Mouse (Mus musculus): ENCODE measurements around the gene Pnpla7.

Gene Pnpla7

DNA sequence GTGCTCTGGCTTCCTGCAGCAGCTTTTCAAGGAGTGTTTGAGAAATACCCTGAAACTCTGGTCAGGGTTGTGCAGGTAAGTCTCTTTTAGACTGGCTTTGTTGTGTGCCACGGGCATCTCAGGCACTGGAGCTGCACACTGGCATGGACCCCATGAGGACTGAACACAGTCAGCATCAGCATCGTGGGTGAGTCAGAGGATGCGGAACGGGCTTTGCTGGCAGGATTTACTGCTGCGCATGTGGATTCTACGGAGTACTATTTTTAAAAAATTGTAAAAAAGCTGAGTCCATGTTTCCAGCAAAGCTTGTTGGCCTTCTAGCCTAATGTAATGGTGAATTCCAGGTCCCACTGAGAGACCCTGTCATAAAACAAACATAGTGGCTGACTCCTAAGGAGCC lies 19.5 kb downstream of the Pnpla7 start:
- DNase-seq = no peak

DNA sequence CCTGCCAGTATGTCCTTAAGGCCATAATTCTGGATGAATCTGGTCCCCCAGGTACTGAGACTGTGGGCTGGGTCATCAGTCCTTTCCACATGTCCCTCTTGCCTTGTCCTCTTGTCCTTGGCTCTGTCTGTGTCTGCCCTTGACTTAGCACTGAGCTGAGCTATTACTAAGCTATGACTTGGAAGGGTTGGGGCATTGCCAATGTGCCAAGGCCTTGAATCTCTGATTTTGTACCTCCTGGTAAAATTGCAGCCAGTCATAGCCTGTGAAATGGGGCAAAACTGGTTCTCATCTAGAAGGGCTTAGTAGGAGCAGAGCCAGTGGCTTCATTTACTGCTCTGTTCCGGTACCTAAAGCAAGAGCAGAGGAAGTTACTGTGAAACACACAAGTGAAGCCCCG lies 20.6 kb downstream of the Pnpla7 start:
- peak; percentile 9 for DNase-seq

DNA sequence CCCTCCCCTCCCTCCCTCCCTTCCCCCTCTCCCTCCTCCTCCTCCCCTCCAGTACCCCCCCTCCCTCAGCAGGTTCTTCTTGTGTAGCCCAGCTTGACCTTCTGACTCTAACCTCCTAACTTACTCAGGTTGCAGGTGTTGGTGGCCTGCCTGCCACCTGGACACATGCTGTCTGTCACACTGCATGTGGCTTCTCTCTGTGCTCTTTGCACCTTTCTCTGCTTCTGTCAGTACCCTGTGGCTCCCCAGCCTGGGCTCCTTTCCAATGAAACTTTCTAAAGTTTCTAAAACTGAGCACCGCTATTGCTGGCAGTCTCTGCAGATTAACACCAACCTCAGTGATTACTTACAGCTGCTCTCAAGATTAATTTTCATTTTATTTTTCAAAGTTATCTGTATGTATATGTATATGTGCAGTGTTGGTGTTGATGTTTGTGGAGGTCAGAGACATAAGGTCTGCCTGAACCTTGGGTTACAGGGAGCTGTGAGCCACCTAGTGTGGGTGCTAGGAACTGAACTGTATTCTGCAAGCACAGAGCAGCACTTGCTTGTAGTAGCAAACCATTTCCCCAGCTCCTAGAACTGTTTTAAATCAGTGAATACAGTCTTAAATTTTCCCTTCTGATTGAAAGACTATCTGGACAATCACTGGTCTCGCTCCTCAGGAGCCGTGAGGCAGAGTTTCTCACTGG lies 24.9 kb downstream of the Pnpla7 start:
- DNase-seq = peak; percentile 52

DNA sequence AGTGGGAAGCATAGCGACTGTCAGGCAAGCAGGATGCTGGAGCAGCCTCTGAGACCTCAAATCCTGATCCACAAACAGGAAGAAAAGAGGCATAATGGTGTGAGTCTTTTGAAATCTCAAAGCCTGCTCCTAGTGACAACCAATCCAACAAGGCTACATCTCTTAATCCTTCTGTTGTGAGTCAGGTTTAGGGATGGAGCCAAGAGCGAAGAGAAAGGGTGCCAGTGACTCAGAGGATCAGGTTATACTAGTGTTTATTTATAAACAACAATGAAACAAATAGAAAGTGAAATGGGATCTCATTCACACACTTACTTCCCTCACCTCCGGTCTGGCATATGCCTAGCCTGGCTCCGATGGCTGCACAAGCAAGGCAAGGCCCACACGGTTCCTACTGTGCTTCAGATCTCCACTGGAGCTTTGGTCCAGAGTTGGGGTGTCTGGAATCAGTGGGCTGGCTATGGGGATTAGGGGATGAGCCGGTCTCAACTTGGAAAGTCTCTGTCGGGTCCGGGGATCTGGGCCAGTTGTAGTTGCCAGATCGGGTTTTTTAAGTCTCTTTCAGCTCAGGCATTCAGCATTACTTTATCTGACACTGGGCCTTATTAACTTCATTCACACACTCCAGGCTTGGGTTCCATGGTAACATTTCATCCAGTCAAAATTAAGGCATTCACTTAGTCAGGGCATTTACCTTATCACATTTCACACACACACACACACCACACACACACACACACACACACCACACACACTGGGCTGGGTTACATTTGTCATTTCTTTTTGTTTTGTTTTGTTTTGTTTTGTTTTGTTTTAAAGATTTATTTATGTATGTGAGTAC lies 28.3 kb downstream of the Pnpla7 start:
- DNase-seq = no peak

DNA sequence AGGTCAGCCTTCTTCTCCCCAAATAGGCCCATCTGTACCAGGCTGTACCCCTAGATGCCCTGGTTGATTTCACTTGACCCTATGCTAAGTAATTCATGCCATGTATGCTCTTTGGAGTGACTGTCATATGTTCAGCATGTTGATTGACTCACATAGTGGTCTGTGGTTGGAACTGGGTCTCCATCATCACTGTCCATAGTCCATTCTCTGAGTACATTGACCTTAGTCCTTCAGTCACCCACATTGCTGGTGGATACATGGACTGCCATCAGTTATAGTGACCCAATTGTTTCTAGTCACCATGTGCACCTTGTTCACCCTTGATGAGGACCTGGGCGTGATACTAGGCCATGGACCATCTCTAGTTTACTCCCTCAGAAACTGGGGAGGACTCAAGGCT lies 30.9 kb downstream of the Pnpla7 start:
- DNase-seq = no peak

DNA sequence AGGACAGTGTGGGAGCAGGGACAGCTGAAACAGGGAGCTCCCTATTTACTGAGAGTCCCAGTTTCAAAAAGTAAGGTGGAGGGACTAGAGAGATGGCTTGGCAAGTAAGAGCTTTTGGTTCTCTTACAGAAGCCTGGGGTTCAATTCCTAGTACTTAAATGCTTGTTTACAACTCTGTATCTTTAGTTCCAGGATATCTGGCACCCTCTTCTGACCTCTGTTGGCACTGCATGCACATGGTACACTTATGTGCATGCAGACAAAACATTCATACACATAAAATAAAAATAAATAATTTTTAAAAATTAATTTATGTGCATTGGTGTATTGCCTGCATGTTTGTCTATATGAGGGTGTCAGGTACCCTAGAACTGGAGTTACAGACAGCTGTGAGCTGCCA lies 32.4 kb downstream of the Pnpla7 start:
- DNase-seq = peak; percentile 9

DNA sequence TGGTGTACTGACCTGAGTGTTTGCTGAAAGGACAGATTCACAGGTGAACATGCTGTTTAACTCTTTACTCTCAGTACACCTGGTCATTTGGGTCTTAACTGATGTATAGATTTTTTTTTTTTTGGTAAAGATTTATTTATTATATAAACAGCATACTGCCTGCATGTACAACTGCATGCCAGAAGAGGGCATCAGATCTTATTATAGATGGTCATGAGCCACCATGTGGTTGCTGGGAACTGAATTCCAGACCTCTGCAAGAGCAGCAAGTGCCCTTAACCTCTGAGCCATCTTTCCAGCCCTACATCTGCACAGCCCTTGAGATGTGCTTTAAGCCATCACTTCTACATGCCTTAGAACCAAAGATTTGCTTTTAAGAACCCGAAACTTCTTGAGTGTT lies 46.8 kb downstream of the Pnpla7 start:
- DNase-seq = no peak

DNA sequence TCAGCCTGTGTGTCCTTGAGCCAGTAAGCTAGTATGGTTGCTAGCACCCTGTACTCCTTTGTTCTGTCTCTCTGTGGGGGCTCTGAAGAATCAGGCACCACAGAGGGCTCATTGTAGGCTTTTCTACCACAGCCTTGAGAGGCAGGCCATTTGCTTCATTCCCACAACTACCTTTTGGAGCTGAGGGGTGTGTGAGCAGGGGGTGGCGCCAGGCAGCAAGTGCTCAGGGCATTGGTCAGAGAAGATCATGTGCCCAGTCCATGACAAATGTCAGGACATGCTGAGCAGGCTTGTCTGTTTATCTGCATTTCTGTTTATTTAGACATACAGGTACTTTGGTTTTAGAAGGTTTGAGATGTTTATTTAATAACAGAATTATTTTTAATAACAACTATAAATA lies 49.3 kb downstream of the Pnpla7 start:
- DNase-seq = no peak

DNA sequence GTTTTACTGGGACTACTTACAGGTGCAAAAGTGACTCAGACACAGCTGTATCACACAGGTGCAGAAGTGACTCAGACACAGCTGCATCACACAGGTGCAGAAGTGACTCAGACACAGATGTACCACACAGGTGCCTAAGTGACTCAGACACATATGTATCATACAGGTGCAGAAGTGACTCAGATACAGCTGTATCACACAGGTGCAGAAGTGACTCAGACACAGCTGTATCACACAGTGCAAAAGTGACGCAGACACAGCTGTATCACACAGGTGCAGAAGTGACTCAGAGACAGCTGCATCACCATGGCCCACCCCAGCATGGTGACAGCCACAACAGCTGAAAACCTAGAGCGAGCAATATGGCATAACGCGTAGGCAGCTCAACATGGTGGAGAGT lies 59.2 kb downstream of the Pnpla7 start:
- DNase-seq = no peak

DNA sequence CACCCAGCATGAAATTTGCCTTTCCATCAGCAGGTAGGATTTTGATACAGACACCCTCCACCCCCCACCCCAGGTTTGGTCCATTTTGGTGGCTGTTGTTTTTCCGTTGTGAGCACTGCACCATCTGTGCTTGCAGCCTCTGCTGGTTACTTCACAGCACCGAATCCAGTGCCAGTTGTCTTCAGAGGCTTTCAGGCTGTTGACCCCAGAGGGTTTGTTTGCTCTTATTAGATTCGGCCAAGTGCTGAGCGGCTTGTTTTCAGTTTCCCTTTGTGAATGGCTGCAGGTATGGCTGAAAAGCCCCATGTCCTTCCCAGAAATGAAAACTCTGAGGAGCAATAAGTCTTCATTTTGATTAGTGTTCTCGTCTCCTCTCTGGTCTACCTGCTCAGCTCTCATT lies 64.3 kb downstream of the Pnpla7 start:
- no peak for DNase-seq

DNA sequence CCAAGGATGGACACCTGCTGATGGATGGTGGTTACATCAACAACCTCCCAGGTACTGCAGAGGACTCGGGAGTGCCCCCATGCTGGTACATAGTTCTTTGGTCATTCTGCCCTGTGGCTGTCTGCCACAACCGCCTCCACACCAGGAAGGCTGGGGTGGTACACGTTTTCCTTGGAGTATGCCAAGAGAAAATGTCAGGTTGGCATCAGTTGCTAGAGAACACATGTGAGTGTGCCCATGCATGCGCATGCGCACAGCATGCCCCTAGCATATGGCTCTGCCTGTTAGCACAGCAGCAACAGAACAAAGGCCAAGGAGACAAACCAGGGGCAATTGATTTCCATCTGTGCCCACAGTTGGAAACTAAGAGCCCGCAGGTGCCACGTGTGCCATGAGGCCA lies 75.1 kb downstream of the Pnpla7 start:
- no peak for DNase-seq

DNA sequence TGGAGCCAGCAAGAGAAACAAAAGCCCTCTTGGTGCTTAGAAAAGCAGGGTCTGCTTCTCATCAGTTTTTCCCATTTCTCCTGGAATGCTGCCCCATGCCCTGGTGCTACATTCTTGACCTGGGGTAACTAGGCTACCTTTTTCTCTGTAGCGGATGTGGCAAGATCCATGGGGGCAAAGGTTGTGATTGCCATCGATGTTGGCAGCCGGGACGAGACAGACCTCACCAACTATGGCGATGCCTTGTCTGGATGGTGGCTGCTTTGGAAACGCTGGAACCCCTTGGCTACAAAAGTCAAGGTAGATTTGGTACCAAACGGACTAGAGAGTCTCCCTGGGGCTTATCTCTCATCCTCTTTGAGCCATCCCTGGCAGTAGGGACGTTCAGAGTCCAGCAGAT lies 75.6 kb downstream of the Pnpla7 start:
- no peak for DNase-seq

DNA sequence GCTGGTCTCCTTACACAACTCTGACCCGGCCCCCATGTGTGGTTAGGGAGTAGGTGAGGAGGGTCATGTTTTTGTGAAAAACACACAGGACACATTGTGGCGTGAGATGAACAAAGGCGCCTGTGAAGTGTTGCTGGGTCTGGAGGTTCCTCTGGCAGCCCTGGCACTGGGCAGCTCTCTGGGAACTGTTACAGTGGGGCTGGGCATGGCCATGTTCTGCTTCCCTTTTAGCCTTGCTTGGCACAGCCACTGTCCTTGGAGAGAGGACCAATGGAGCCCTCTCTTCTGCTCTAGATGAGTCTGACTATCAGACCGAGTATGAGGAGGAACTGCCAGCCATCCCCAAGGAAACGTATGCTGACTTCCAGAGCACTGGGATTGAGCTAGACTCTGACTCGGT lies 77.3 kb downstream of the Pnpla7 start:
- no peak for DNase-seq

DNA sequence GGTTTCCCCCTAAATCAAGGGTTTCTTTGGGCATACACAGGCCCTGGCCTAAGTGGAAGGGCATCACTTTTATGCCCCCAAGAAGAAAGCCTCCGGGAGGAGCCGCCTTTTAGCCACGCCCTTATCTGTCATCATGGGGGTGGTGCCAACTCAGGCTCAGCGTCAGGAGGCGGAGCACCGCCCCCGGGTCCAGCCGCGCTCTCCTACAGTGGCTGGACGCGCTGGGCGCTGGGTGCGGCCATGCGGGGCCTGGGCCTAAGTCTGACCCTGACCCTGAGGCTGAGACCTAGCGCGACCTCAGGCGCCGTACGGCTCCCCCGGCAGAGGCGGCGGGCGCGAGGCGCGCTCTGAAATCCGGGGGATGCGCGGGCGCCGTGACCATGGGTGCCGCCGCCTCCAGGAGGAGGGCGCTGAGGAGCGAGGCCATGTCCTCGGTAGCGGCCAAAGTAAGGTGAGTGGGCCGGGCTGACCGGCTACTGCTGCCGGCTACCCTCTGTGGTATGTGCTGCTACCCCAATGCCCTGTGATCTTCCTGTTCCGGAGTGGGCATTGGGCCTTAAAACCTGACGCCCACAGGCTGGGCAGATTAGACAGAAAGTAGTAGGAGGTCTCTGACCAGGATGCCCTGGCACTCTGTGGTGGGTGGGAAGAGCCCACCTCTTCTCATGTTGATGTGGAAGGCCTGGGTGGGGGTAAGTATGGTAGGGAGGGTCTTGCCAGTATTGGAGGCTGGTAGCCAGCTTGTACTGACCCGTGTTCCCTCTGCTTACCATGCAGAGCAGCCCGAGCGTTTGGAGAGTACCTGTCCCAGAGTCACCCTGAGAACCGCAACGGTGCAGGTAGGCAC lies 78.6 kb downstream of the Pnpla7 start, which contains the start of gene Nsmf:
TSS of gene Nsmf (plus strand) at position 135 of the 847 bp plus-strand sequence.
- DNase-seq = peak; percentile 89

DNA sequence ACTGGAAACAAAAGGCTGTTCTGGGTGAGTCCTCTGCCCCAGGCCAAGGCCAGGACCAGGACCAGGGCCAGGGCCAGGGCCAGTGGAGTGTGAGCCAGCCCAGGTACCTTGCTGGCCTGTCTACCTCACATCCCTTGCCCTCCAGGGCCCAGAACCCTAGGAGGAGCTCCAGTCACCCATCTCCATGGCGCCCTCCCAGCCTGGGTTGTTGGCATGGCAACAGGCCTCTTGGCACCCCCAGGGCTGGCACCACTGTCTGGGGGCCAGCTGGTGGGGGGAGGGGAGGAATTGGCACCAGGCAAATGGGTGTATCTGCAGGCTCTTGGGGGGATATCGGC lies 79.2 kb downstream of the Pnpla7 start:
- DNase-seq = peak; percentile 29

DNA sequence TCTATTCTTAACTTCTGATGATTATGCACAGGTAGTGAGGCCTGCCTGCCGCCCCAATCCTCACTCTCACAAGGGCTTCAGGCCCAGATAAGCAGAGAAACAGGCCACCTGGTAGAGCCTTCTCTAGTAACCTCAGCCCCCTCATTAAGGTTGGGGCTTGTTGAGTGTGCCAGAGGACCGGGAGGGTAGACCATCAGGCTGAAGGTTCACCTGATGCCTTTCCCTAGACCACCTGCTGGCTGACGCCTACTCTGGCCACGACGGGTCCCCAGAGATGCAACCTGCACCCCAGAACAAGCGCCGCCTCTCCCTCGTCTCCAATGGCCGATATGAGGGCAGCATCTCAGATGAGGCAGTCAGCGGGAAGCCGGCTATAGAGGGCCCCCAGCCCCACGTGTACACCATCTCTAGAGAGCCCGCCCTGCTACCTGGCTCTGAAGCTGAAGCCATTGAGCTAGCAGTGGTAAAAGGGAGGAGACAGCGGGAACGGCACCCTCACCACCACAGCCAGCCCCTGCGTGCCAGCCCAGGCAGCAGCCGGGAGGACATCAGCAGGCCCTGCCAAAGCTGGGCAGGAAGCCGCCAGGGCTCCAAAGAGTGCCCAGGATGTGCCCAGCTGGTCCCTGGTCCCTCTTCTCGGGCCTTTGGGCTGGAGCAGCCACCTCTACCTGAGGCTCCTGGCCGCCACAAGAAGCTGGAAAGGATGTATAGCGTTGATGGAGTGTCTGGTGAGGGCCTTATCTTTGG lies 79.7 kb downstream of the Pnpla7 start:
- no peak for DNase-seq

DNA sequence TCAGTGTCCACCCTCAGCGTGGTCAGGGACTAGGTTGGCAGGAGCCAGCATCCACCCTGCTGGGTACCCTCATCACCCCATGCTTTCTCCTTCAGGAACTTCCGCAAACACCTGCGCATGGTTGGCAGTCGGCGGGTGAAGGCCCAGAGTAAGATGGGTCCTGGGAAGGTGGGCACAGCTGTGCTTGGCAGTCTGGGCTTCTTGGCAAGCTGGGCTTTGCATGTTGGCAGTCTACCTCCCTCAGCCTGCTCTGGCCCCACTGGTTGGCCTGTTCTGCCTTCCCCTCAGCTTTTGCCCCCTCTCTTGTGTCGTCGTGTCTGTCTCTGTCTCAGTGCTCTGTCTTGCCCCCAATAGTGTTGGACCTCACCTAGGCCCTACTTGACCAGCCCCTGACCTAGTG lies 83.1 kb downstream of the Pnpla7 start:
- no peak for DNase-seq

DNA sequence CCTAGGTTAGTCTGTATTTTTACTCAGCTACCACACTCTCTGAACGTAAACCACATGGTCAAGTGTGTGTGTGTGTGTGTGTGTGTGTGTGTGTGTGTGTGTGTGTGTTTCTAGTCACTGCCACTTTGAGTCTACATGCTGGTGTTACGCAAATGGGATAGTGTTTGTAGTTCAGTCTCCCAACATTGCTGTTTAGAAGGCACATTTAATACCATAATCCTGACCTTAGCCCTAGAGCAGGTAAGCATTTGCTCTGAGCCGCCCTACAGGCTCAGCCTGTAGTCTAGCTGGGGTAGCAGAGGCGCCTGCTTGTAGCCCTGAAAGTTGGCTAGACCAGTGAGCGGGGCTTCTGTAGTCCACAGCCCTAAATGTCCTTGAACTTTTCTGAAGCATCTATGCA lies 87.7 kb downstream of the Pnpla7 start:
- DNase-seq = no peak

DNA sequence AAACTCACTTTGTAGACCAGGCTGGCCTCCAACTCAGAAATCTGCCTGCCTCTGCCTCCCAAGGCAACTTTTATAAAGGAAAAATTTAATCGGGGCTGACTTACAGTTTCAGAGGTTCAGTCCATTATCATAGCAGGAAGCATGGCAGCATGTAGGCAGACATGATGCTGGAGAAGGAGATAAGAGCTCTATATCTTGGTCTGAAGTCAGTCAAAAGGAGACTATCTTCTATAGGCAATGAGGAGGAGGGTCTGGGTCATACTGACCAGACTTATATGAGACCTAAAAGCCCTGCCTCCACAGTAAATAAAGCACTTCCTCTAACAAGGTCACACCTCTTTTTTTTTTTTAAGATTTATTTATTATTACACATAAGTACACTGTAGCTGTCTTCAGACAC lies 88.5 kb downstream of the Pnpla7 start:
- DNase-seq = no peak

DNA sequence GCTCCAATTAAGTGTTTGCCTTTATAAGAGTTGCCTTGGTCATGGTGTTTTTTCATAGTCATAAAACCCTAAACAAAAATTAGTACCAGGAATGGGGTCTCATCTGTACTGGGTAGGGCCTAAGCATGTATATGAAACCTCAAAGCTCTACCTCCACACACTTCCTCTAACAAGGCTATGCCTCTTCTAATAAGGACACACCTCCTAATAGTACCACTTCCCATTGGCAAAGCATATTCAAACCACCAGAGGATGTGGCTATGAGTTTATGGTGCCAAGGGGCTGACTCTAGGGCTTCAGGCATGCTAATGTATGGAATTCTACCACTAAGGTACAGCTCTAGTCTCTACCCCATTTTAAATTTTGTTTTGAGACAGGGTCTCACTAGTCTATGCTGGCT lies 89.7 kb downstream of the Pnpla7 start:
- DNase-seq = no peak

DNA sequence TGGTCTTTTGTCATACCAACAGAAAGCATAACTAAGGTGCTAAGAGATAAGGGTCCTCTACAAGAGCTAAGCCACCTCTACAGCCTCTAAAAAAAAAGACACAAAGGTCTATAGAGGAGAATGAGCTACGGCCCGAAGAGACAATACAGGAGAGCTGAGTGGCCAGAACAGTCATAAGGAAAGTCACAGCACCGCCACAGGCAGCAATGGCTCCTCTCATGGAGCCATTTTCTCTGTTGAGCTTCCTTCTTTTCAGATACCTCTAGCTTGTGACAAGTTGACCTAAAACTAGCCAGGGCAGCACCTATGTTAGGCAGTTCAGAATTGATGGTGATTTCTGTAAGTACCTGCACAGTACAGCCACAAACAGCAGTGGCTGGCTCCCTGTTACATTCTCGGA lies 90.7 kb downstream of the Pnpla7 start:
- DNase-seq = no peak

DNA sequence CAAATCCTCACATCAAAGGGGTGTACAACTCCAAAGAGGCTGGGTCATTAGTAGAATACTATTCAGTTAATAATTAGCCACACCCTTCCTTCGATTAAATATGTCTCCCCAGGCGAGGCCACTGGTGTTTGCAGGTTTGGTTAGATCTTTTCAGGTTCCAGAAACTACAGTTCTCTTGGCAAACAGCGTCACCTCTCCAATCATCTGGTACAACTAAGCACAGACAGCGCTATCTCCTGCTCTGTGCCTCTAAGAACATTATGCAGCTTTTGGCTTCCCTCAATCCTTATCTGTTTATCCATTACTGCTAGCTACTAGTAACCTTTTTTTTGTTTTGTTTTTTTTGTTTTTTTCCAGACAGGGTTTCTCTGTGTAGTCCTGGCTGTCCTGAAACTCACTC lies 93.7 kb downstream of the Pnpla7 start:
- no peak for DNase-seq

DNA sequence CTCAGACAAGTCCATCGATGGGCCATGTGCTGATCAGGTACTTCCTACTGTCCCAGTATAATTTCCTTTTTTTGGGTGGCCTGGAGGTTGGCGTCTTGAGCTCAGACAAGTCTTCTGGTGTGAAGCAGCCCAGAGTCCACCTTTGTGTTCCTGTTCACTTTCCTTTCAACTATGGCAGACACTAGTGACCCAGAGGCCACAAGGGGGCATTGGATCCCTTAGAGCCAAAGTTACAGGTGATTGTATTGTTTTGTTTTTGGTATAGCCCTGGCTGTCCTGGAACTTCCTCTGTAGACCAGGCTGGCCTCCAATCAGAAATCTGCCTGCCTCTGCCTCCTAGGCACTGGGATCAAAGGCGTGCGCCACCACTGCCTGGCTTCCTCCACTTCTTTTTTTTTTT lies 96.6 kb downstream of the Pnpla7 start:
- DNase-seq = no peak
